Mouse (Mus musculus) thymus, adult 2 months (tissue): ENCODE data around the gene 9530077C05Rik.

ENCODE experiments used
- CTCF ChIP-seq: fragments of 200-500 bp; IDR thresholded peaks from 2 replicates; pipeline ENCODE4 v1.5.1; 2012; ENCODE audit warnings: mild to moderate bottlenecking, control low read depth, low read length, moderate library complexity, borderline replicate concordance; ENCODE audit not compliant: control insufficient read depth, poor library complexity, insufficient read depth; ENCODE audit errors: extremely low read depth
- POLR2A ChIP-seq: fragments of 200-500 bp; IDR thresholded peaks from 2 replicates; pipeline ENCODE4 v1.6.1; 2012; ENCODE audit warnings: mild to moderate bottlenecking, low read length, control low read depth, moderate library complexity; ENCODE audit not compliant: control insufficient read depth, poor library complexity, insufficient read depth; ENCODE audit errors: extremely low read depth

- TF ChIP-seq POLR2A, result no peak
- no peak for TF ChIP-seq CTCF
These were observed 35.2 kb upstream of the 9530077C05Rik start for GRCm38 (mm10) chr9:22376086-22376485.
